Mouse (Mus musculus) liver, postnatal 0 days (tissue): ENCODE results near the gene Mfrp. TPM values are rescaled to one million over a fixed set of nuclear protein-coding genes. Genes with fewer than 3 reads are reported as not detected.
A peak's percentile ranks its signal among the peaks of the same experiment; 100 is the strongest.

Experiments used
- ATAC-seq: fragments of 200-750 bp; cut with Nextera tagmentation; 2 replicates; pipeline ENCODE4 v1.8.0; 2017; ENCODE audit warnings: mild to moderate bottlenecking, moderate library complexity
- DNase-seq: peaks from one replicate; pipeline ENCODE4 v3.0.0-alpha.2; 2016
- H3K27ac ChIP-seq: fragments of 300-500 bp; sonication (generic); 2 replicates; pipeline ENCODE4 v1.5.1; 2014; ENCODE audit warnings: antibody characterized with exemption, moderate library complexity, mild to moderate bottlenecking, low read depth
- H3K27me3 ChIP-seq: fragments of 300-500 bp; sonication (generic); 2 replicates; pipeline ENCODE4 v1.6.1; 2014; ENCODE audit warnings: low read length, control low read depth, mixed read lengths; ENCODE audit not compliant: insufficient read depth
- H3K36me3 ChIP-seq: fragments of 300-500 bp; sonication (generic); replicated peaks from 2 replicates; pipeline ENCODE4 v1.6.1; 2014; ENCODE audit warnings: mild to moderate bottlenecking, control low read depth, low read length, moderate library complexity, mixed read lengths; ENCODE audit not compliant: insufficient read depth
- H3K4me1 ChIP-seq: fragments of 300-500 bp; sonication (generic); 2 replicates; pipeline ENCODE4 v1.6.1; 2014; ENCODE audit warnings: antibody characterized with exemption, mild to moderate bottlenecking, control low read depth; ENCODE audit not compliant: insufficient read depth
- H3K4me2 ChIP-seq: fragments of 300-500 bp; sonication (generic); 2 replicates; pipeline ENCODE4 v1.6.1; 2014; ENCODE audit warnings: low read depth, mild to moderate bottlenecking, low read length, moderate library complexity, mixed read lengths
- H3K4me3 ChIP-seq: fragments of 300-500 bp; sonication (generic); 2 replicates; pipeline ENCODE4 v1.5.1; 2014; ENCODE audit warnings: low read depth, low read length
- H3K9ac ChIP-seq: fragments of 300-500 bp; sonication (generic); replicated peaks from 2 replicates; pipeline ENCODE4 v1.6.1; 2014; ENCODE audit warnings: mild to moderate bottlenecking, moderate library complexity
- H3K9me3 ChIP-seq: fragments of 300-500 bp; sonication (generic); 2 replicates; pipeline ENCODE4 v1.6.1; 2016; ENCODE audit warnings: mild to moderate bottlenecking, control low read depth, low read length, mixed read lengths
- CTCF ChIP-seq: sonication (generic); IDR thresholded peaks from 2 replicates; pipeline ENCODE4 v1.5.1; 2016; ENCODE audit warnings: antibody characterized with exemption, low read depth
- EP300 ChIP-seq: IDR thresholded peaks from 2 replicates; pipeline ENCODE4 v1.6.1; 2016; ENCODE audit warnings: antibody characterized with exemption, low read depth, mild to moderate bottlenecking
- WGBS: fragments of 180-500 bp; shearing (Covaris S2); extraction: QIAGEN DNeasy Blood & Tissue Kit; methylation state at CpG from one replicate; pipeline ENCODE4 v1.1.7; 2014; ENCODE audit not compliant: insufficient replicate concordance; 5-methylcytosine and 5-hydroxymethylcytosine counted together
- polyA plus RNA-seq: library from polyadenylated mRNA; unstranded; fragments of >200 nt; fragmentation: Nextera tagmentation; extraction: Ambion mirVana; gene quantifications from 2 replicates; pipeline ENCODE4 v1.2.1, GENCODE M21; 2015

The Mfrp gene
- polyA plus RNA-seq, 1 experiment from 2014 or later: not detected

DNA sequence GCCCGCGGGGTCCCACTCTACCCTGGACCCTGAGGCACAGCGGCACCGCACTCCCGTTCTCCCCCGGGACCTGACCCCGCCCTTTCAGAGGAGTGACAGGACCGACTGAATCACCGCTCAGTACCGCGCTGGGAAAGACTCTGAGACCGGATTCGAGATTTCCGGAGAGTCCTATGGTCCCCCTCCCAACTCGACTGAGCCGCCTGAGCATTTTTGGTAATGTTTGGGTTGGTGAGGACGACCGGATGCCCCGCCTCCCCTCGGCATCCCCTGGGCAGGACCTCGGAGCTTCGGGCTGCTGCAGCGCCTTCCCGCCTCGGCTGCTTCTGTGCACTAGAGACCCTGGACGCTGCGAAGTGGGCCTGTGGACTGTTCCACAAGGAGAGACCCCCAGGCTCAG is 28.5 kb downstream of the Mfrp start:
- peak; percentile 68 for DNase-seq
- Histone ChIP-seq H3K9ac (peak overlapping the region; percentile 37; the same call in 1 of the 2 replicates), H3K27ac (peak overlapping the region; percentile 81), H3K4me1 (peaks cover 32% of the 10 kb centered on the region), H3K9me3 (no peaks in the 10 kb centered on the region), H3K4me3 (peak overlapping the region; percentile 33), H3K4me2 (peak overlapping the region; percentile 71), H3K36me3 (no peaks in the 10 kb centered on the region), H3K27me3 (peaks cover 45% of the 10 kb centered on the region)
- TF ChIP-seq EP300 (no peak), CTCF (no peak)
- ATAC-seq: peak; percentile 58
- 2% methylated on average over 27 of the region's 27 CpGs for WGBS

DNA sequence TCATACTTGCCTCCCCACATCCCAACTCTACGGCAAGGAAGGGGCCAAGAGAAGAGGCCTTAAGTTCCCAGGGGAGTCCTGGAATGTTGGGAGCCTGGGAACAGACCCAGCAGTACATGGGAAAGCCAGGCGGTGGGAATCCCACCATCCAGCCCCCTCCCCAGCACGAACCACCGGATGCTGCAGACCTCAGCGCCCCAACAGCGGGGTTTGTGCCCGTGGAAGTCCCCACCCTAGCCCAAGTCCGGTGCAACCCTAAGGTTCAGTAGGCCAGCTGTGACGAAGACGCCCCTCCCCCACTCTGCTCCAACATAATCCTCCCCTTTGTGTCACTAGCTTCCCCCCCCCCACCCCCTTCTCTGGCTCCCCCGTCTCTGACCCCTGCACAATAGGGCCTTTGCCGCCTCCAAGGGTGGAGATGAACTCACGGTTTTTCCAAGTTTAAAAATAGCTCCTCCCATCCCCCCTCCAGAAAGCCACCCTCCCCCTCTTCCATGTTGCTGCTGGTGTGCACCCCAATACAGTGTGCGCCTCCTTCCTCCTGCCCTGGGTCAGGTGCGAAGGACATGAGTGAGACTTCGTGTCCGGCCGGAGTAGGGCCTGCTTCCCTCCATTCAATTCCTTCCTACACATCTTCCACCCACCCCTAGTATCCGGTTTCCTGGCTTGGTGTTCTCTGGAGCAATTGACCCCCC is 29.2 kb downstream of the Mfrp start:
- Histone ChIP-seq H3K36me3 (no peaks in the 10 kb centered on the region), H3K27me3 (peaks cover 52% of the 10 kb centered on the region)
- no peak for DNase-seq

DNA sequence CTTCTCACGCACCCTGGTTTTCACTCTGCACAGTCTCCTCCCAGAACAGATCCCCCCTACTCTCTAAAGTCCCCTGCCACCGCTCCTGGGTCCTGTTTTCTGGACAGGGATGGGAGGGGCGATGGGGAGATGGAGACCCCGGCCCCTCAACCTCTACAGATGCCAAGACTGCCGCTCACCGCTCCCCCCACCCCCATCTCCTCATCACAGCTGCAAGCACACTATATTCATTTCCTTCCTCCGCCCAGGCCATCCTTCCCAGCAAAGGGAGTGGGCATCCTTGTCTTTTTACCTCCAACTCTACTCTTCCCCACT is 29.7 kb downstream of the Mfrp start:
- WGBS: 34% methylated on average over 7 of the region's 7 CpGs
- peaks cover 31% of the 10 kb centered on the region for H3K4me1 ChIP-seq
- H3K27ac ChIP-seq: peak overlapping the region; percentile 80
- H3K36me3 ChIP-seq: no peaks in the 10 kb centered on the region
- H3K9me3 ChIP-seq: no peaks in the 10 kb centered on the region
- DNase-seq (no peak), ATAC-seq (no peak)
- no peak overlapping the region for H3K4me3 ChIP-seq
- H3K4me2 ChIP-seq: no peak overlapping the region
- H3K27me3 ChIP-seq: peaks cover 57% of the 10 kb centered on the region
- TF ChIP-seq CTCF: no peak
- TF ChIP-seq EP300: no peak
- no peak overlapping the region for H3K9ac ChIP-seq

More for the DNA sequence above, 29.2 kb downstream of the Mfrp start:
- peak overlapping the region; percentile 80 for H3K27ac ChIP-seq
- TF ChIP-seq CTCF: no peak
- TF ChIP-seq EP300: no peak
- H3K4me2 ChIP-seq: peak overlapping the region; percentile 71
- no peak overlapping the region for H3K9ac ChIP-seq
- H3K4me1 ChIP-seq: peaks cover 33% of the 10 kb centered on the region
- H3K4me3 ChIP-seq: peak overlapping the region; percentile 33; the same call in 1 of the 2 replicates
- WGBS: 13% methylated on average over 19 of the region's 19 CpGs
- ATAC-seq: peak; percentile 43
- no peaks in the 10 kb centered on the region for H3K9me3 ChIP-seq

DNA sequence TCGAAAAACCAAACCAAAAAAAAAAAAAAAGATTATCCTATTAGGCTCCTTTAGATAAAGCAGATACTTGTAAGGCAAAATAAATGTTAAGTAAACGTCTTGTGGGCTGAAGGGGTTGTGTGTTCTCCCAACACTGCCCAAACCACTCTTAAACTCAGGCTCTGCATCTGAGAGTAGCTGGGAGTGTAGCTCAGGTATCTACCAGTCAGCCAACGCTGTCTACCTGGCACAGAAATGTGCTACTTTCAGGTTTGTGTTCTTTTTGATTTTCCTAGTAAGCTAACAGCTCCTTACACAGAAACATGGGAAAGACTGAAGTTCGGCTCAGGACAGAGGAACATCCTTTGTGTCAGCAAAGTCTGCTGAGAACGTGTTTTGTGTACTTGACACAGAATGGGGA is 30.7 kb downstream of the Mfrp start:
- Histone ChIP-seq H3K9me3 (no peaks in the 10 kb centered on the region), H3K9ac (no peak overlapping the region), H3K4me2 (no peak overlapping the region), H3K4me1 (peaks cover 25% of the 10 kb centered on the region), H3K36me3 (no peaks in the 10 kb centered on the region), H3K27me3 (peaks cover 66% of the 10 kb centered on the region), H3K27ac (no peak overlapping the region), H3K4me3 (no peak overlapping the region)
- ATAC-seq (no peak), DNase-seq (no peak)
- TF ChIP-seq CTCF (no peak), EP300 (no peak)
- 60% methylated on average over 5 of the region's 5 CpGs for WGBS

DNA sequence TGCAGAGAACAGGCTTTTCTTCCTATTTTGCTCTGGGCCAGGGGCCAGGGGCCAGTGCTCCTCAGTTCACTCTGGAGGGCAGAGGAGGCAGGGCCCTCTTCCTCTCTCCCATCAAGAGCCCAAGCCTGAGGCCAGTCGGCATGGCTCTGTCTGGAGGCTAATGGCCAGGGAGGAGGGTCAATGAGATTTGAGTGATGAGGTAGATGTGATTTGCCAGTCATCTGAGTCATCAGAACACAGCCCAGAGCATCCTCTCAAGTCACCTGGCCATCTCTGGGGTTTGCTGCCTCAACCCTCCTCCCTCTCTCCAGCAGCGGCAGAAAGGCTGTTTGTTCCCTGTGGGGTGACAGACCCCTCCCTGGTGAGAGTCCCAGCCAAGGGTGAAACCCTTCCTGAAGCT is 31.8 kb downstream of the Mfrp start:
- DNase-seq (no peak), ATAC-seq (no peak)
- peaks cover 65% of the 10 kb centered on the region for H3K27me3 ChIP-seq
- peaks cover 25% of the 10 kb centered on the region for H3K4me1 ChIP-seq
- peak overlapping the region; percentile 73 for H3K4me2 ChIP-seq
- H3K36me3 ChIP-seq: no peaks in the 10 kb centered on the region
- no peak overlapping the region for H3K9ac ChIP-seq
- no peak for TF ChIP-seq CTCF
- no peak for TF ChIP-seq EP300
- 30% methylated on average over 2 of the region's 2 CpGs for WGBS
- H3K27ac ChIP-seq: no peak overlapping the region
- no peaks in the 10 kb centered on the region for H3K9me3 ChIP-seq
- H3K4me3 ChIP-seq: no peak overlapping the region

DNA sequence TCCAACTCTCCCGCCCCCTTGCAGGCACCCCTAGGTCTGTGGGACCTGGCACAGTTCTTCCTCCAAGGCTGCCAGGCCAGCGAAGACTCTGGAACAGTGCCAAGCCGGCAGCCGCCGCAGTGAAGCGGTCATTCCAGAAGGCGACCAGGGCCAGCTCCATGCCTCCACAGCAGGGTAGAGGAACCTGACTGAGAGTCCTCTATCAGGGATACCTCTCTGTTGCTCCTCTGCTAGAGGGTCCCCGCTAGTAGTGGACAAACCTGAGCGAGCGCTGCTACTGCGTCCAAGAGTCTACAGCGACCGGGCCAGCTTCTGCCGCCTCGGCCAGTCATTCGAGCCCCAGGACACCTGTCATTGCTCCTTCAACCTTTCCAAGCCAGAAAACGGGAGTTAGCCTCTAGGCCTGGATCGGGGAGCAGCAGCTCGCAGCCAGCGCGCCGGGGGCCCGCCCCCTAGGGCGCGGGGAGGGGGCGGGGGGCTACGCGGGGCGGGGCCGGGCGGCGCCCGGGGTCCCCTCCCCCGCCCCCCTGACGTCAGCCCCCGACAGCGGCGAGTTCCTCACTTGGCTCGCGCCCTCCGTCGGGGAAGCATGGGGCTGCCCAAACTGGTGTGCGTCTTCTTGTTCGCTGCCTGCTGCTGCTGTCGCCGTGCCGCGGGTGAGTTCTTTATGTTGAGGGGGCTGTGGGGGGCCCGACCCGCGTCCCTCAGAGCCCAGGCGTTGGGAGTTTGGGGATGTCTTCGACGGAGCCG is 32.7 kb downstream of the Mfrp start, which contains the start of gene Mcam:
Mcam (plus strand) TSS at position 369 of the 750 bp plus-strand sequence.
- TF ChIP-seq EP300 (no peak), CTCF (no peak)
- Histone ChIP-seq H3K9ac (peak within 1 kb of the TSS; percentile 47), H3K4me3 (peak within 1 kb of the TSS; percentile 50), H3K9me3 (no peaks in the 10 kb centered on the region), H3K36me3 (no peaks in the 10 kb centered on the region), H3K4me1 (peaks cover 23% of the 10 kb centered on the region), H3K27ac (peak within 1 kb of the TSS; percentile 36; the same call in 1 of the 2 replicates), H3K4me2 (peak within 1 kb of the TSS; percentile 73), H3K27me3 (peaks cover 63% of the 10 kb centered on the region)
- ATAC-seq (peak; percentile 20; the same call in 1 of the 2 replicates), DNase-seq (peak; percentile 50)
- WGBS: 2% methylated on average over 50 of the region's 55 CpGs
